Mouse (Mus musculus) brain, adult 2 months (tissue): ENCODE data around the gene Slc35d2.

Experiments
- DNase-seq: peaks from one replicate; pipeline ENCODE4 v3.0.0; 2011; ENCODE audit warnings: low read depth, low spot score

Gene Slc35d2

DNA sequence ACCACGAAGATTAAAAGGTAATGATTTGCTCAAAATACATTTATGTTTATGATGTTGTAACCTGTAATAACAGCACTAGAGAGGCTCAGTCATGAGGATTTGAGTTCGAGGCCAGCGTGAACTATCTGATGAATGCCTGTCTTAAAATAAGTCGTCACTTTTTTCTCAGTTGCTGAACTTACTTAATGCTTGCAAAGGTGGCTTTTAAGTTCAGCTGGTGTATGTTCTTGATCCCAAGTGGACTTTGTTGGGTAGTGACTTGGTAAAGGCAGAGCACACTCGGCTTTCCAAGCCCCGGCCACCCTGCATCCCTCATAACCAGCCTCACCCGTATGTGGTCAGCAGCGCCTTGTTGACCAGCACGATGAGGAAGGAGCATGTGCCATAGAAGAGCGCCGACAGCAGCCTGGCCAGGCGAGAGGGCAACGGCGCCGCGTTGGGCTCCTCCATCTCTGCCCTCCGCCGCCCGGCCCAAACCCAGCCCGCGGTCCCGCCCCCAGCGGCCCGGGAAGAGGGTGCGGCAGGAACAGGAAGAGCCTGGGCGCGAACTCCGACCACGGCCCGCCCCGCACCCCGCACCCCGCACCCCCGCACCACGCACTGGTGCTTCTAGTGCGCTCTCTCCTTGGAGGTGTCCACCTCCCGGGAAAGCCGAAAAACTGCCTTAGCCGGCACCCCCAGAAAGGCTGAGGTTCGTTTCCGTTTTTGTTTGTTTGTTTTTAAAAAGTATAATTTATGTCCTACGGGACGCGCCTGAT, at the start of gene Slc35d2:
Slc35d2 (minus strand) TSS at position 511 of the 758 bp plus-strand sequence.
- DNase-seq = no peak

DNA sequence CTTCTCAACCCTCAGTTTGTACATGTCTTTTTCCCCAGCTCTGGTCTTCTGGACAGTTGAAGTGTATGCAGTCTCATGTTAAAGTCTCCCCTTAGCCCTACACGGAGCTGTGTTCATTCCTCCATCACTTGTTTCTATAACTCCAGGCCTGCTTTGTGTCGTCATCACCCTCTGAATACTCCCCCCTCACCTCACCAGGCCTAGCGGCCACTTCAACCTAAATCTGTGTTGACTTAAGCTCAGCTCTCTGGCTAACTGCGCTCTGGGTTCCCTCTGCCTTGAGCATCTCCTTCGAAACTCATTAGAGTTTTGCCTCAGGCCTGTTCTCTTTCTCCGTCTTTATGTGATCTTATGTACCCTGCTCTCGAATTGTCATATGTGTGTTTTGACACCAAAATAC, 48.8 kb upstream of the Slc35d2 start:
- no peak for DNase-seq

DNA sequence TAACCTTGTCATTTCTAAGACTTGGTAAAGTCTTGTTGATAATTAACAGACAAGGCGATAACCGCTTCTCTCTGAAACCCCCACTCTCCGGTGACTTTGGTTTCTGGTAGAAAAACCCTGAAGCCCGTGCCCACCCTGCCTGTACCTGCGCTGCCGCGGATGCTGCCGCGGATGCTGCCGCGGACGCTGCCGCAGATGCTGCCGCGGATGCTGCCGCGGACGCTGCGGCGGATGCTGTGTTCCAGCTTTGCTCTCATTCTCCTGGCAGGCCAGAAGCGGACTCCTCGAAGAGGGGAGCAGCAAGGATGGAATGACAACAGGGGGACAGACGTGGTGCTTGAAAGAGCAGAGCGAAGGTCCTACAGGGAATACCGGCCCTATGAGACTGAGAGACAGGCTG, 40.6 kb upstream of the Slc35d2 start:
- no peak for DNase-seq

DNA sequence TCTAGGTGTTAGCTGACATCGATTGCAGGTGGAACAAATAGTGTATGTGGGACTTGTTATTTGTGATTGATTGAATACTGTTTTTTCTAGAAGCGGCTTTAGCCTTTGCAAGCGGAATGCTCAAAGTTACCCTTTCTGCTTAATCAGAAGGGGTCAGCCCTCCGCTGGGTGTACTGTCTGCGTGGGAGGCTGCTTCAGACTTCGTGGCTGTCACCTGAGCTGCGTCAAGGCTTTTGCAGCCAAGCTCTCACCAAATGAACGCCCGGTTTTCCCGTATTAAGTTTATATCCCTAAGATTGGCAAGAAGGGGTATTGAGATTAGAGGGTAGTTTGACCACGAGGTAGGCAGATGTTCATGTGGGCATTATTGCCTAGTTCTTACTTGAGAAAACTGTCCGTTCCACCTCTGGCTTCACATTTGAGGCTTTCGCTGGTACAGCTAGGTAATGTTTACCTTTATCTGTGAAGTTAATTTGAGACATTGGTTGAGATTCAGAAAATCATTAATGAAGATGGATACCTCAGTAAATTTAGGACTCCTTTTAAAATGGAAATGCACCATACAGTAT, 34.1 kb upstream of the Slc35d2 start:
- DNase-seq = peak; percentile 61

DNA sequence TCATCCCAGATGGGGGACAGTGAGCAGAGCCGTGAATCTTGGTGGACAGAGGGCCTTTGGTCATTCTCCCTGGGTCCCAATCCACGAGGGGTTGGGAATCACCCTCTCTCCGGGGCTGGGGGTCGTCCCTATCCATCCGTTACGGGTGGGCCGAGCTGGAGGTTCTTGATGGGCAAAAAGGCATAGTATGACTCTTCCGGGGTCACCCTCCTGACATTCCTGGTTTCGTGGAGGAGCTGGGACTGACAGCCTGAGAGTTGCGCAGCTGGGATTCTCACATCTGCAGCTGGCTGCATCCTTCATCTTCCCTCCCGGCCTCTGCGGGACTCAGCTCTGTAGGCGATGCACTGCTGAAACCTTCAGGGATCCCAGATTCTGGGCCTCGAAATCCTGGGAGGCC, 33.5 kb upstream of the Slc35d2 start:
- DNase-seq = peak; percentile 52

DNA sequence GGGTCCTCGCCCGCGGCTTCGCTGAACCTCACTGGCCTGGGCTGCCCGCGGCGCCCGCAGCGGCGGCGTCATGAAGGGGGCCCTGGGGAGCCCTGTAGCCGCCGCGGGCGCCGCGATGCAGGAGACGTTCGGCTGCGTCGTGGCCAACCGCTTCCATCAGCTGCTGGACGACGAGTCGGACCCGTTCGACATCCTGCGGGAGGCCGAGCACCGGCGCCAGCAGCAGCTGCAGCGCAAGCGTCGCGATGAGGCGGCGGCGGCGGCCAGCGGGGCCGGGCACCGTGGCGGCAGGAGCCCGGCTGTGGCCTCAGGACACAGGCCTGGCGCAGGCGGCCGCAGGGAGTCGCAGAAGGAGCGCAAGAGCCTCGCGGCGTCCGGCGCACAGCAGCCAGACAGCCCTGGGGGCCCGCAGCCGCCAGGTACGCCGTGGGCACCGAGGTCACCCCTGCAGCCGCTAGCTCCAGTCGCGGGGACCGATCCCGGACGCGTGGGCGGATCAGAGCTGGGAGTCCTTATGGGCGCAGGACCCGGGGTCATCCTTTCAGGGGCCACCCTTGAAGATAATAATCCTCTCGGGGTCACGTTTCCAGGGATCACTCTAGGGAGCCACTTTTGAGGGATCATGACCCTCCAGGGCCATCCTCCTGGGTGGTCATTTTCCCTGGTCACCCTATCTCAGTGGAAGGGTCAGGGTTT, 32.9 kb upstream of the Slc35d2 start:
- peak; percentile 42 for DNase-seq

DNA sequence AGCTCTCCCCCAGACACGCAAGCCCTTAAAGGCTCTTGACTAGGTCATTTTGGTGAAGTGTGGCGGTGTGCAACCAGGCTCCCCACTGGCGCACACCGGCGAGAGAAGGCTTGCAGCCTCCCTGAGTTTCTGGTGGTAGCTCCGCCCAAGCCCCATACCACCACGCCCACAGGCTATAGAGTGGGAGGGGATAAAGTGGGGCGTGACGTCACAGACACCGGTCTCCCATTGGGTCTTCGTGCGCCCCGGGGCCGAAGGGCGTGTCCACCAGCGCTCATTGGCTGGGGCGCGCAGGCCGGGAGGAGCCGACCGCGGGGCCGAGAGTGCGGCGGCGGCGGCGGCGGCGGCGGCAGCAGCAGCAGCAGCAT, 32.4 kb upstream of the Slc35d2 start, which contains the start of gene Habp4:
Habp4 (plus strand) TSS at position 277 of the 368 bp plus-strand sequence.
- DNase-seq = peak; percentile 99

DNA sequence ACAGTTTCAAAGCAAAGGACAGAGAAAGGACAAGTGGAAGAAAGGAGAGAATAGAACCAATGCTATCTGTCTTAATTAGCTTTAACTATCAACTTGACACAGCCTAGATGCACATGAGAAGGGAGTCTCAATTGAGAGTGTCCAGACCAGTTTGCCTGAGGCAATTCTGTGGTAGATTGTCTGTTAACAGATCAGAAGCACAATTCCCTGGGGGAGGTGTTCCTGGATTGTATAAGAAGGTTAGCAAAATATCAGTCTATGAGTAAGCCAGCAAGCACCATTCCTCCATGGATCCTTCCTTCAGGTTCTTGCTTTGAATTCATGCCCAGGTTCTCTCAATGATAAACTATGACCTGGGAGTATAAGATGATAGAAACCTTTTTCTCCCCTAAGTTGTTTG, 27.8 kb upstream of the Slc35d2 start:
- no peak for DNase-seq

DNA sequence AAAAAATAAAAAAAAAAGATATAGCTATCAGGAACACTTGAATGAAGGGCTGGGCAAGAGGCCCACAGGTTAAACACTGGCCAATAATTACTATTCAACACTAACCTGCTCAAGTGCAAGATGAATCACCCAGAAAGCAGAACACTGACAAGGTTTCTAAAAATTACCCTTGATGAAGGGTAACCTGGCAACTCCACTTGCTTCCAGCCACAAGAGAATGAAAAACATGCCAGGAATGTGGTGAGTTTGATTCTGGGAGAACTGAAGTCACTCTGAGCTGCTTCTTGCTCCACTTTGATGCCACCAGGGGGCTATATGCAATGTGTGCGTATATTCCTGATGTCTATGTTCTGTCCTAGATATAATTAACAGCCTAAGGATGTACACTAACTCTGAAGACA, 26.0 kb upstream of the Slc35d2 start:
- DNase-seq = peak; percentile 44

DNA sequence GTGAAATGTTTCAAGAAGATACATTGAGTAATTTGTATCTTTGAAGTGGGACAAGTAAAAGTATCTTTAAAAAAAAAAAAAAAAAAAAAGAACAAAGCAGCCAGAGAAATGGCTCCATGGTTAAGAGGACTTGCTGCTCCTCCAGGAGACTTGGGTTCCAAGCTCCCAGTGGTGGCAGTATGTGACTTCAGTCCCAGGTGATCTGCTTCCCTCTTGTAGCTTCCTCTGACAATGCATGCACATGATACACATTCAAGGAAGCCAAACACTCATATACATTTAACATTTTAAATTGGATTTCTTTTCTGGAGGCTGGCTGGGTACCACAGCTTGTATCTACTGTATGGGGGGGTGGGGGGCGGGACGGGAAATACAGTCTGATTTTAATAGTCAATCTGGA, 25.5 kb upstream of the Slc35d2 start:
- no peak for DNase-seq

DNA sequence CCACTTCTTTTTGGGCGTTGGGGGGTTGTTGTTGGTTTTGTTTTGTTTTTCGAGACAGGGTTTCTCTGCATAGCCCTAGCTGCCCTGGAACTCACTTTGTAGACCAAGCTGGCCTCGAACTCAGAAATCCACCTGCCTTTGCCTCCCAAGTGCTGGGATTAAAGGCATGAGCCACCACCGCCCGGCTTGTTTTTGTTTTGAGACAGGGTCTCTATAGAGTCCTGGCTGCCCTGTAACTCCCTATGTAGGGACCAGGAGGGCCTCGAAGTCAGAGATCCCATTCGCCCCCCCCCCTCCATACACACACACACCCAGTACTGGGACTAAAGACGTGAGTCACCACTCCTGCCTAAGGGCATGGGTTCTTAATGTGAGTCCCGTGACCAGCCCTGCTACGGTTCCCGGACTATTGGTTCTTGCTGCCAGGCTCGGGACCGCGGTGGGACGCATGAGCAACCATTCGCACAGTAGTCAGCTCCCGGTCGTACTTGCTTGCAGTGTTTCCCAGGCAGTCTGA, 24.6 kb upstream of the Slc35d2 start:
- peak; percentile 37 for DNase-seq

DNA sequence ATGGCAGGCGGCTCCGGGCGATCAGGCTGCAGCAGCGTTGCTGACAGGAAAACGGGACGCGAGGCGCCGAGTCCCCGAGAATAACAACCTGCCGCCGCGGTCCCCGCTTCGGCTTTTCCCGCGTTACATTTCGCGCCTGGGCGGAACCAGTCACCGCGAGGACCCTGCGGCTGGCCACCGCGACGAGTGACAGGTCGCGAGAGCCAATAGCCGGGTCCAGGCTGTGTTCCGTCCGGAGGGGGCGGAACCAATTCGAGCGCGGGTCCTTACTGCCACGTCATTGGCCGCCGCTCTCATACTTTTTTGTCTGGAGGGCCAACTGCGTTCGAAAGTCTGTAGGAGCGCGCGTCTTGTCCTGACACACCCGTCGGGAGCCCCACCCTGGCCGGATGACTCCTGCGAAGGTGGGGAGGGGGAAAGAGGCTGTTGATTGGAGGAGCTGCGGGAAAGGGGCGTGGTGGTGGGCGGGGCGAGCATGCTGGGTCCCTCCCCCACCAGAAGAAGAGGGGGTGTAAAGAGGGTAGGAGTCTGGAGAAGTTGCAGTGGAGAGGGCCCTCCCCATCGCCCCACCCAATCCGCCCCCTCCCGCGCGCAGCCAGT, 24.0 kb upstream of the Slc35d2 start, which contains the start of gene Zfp367:
Zfp367 (minus strand) TSS at position 120 of the 600 bp plus-strand sequence.
- DNase-seq = peak; percentile 97

DNA sequence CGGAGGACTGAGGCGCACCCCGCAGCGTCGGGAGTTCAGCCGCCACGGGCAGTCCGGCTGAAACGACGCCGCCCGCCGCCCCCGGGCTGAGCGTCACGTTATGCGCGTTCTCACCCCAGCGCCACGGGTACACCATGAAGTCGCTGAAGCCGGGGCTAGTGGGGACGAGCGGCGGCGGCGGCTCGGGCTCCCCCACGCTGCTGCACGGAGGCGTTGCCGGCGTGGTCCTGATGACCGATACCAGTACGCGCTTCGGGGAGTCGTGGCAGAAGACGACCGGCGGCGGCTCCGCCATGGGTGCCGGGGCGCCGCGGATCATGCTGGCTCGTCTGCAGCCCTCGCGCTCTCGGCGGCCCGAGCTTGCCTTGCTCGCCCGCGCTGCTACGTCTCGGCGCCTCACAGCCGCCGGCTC, 23.5 kb upstream of the Slc35d2 start:
- DNase-seq = peak; percentile 28

DNA sequence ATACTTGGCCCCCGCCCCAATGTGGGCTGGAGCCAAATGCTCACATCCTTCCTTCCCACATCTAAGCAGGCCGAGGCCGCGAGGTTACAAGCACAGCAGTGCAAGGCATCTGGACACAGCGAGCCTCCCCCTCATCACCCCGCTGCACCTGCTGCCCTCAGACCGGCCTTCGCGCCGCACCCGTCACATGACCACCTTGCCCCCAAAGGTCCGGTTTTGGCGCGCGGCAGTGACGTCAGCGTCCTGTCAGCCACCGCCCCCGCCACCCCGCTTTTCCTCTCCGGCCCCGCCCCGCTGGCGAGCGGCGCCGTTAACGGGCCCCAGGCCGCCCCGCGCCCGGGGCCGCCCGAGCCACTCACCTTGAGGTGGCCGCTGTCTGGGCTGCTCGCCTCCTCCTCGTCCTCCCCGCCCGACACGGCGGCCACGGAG, 23.1 kb upstream of the Slc35d2 start:
- DNase-seq = peak; percentile 86

DNA sequence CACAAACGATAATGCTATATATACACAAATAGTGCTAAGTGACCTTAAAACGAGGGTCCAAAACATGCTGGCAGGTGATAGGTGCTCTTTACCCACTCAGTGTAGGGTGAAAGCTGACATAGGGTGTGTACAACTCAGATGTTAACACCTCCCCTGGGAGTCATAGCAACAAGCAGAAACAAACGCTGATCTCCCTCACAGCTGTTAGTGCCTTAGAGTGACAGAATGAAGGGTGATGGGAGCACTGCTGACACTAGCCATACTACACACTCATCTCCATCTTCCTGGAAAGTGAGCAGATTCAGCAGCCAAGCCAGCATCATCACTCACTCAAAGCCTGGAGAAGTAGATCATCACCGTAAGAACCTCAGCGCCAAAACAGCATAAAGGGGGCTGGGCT, 21.0 kb upstream of the Slc35d2 start:
- no peak for DNase-seq

DNA sequence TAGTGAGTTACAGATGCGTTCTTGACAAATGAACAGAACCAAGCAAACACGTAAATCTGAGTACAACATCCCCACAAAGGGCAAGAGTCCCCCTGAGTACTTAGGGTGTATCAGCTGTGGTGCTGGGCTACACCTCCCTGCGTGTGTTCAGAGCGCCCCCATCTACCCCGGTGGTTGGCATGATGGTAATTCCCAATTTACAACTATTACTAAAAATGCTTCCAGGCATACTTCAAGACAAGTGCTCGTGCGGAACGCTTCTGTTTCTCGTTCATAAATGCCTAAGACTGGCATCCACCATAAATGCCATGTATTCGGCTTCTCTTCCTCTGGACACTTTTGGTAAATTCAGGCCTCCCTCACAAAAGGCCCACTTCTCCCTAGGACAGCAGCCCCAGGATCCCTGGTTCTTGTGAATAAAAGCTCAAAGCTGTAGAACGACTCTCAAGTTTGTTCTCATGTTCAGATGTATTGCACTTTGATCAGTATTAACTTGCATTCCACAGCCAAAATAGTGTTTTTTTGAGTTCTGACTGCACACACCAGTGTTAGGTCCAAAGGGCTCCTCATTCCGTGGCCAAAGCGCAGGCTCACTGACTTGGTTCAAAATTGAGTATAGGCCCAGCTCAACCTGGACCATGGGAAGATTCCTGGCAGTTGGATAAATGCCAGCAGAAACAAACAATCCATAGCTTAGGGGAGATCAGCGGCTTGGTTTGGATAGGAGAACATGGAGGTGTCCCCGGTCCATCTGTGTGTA, 628 bp upstream of the Slc35d2 start:
- peak; percentile 55 for DNase-seq

DNA sequence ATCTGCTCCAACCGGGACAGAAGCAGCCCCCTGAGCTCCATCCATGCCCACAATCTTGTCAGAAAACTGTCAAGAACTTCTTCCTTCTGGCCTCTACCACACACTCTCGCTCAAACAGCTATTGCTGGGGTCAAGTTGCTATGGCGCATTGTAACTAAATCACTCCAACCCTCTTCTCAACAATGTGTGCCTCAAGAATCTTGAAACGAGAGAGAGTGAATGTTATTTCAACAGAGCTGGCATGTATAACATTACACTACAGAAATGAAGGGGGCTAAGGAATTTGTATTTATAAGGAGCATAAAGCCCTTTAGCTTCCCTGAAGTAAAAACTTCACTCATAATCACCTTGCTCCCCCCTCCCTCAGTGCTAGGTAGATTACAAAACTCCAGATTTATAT, 2.9 kb downstream of the Slc35d2 start:
- no peak for DNase-seq

DNA sequence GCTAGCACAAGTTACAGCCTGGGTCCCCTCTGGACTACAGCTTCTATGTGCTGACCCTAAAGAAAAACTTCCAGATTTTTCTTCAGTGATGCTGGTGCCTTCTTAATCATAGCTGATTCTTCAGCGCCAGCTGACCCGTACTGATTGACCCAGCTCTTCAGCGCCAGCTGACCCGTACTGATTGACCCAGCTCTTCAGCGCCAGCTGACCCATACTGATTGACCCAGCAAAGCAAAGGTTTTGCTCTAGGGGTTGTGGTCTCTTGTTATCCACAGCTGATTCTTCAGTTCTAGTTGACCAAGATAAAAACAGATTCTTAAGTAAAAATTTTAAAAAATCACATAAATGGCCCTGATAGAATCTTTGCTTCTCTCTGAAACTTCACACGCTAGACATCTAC, 4.3 kb downstream of the Slc35d2 start:
- no peak for DNase-seq

DNA sequence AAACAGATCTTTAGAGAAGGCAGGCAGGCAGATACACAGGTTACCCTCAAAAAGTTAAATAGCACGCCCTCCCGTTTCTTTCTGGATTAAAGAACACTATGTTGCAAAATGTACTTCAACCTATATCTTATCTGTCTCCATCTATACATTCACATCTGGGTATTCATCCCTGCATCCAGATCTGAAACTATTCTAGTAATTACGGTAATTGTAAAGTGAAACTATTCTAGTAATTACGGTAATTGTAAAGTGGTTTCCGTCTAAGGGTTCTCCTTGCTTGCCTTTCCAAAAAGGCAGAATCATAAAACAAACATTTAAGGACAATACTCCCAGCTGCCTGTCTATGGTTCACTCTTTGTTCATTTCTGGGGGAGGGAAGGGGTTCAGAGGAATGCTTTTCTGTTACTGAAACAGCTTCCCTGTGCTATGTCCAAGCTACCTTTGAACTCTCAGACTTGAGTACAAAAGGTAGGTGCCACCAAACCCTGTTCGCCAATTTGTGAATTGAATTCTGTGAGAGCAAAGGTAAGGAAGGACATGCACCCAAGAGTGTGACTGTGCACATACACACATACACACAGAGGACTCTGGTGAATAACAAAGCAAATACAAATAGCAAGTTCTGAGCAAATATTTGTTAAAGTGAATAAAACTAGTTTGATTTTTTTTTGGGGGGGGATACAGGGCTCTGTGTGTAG, 5.5 kb downstream of the Slc35d2 start:
- no peak for DNase-seq

DNA sequence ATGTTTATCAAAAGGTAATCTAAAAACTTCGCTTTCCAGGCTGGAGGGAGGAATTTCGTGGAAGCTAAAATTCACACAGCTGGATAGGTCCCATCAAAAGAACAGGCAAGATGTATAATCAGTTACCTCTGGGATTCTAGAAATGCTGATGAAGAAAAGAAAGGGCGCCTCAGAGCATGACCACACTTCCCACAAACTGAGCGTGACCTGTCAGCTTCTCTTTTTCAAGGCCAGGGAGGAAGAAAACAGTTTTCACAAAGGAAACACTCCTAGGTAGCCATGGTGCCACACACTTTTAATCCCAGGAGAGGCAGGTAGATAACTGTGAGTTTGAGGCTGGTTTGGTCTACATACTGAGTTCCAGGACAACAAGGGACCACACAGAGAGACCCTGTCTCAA, 8.4 kb downstream of the Slc35d2 start:
- no peak for DNase-seq

DNA sequence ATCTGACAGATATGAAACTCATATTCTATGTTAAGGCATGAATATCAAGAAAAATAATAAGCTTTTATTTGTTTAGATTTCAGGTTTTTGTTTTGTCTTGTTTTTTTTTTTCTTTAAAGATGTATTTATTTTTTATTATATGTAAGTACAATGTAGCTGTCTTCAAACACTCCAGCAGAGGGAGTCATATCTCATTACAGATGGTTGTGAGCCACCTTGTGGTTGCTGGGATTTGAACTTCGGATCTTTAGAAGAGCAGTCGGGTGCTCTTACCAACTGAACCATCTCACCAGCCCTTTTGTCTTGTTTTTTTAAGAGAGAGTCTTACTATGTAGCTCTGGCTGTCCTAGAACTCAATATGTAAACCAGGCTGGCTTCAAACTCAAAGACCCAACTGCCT, 11.7 kb downstream of the Slc35d2 start:
- no peak for DNase-seq
